Mouse (Mus musculus) ovary, postnatal 10 days (tissue): ENCODE results near the gene Arhgap44.

Source experiments
- DNase-seq: peaks from one replicate; pipeline ENCODE4 v3.0.0; 2022; ENCODE audit warnings: low spot score

Arhgap44 gene

GRCm38 (mm10) chr11:65135251-65135739 lies 27.5 kb downstream of the Arhgap44 start:
- no peak for DNase-seq

GRCm38 (mm10) chr11:65133661-65134060 lies 29.1 kb downstream of the Arhgap44 start:
- DNase-seq: no peak

- DNase-seq: no peak
These were observed 33.7 kb downstream of the Arhgap44 start for GRCm38 (mm10) chr11:65129110-65129509.

- DNase-seq: no peak
These were observed 34.1 kb downstream of the Arhgap44 start for GRCm38 (mm10) chr11:65128666-65129065.

- DNase-seq: no peak
These were observed 36.2 kb downstream of the Arhgap44 start for GRCm38 (mm10) chr11:65126566-65126965.

- no peak for DNase-seq
These were observed 37.8 kb downstream of the Arhgap44 start for GRCm38 (mm10) chr11:65124913-65125418.

- no peak for DNase-seq
These were observed 42.5 kb downstream of the Arhgap44 start for GRCm38 (mm10) chr11:65120276-65120675.

- no peak for DNase-seq
These were observed 47.0 kb downstream of the Arhgap44 start for GRCm38 (mm10) chr11:65115811-65116210.

- DNase-seq: no peak
These were observed 50.7 kb downstream of the Arhgap44 start for GRCm38 (mm10) chr11:65112086-65112485.

GRCm38 (mm10) chr11:65111651-65112050 lies 51.1 kb downstream of the Arhgap44 start:
- DNase-seq: no peak

- no peak for DNase-seq
These were observed 52.7 kb downstream of the Arhgap44 start for GRCm38 (mm10) chr11:65110058-65110457.

- DNase-seq: no peak
These were observed 55.0 kb downstream of the Arhgap44 start for GRCm38 (mm10) chr11:65107734-65108171.

GRCm38 (mm10) chr11:65107151-65107550 lies 55.6 kb downstream of the Arhgap44 start:
- no peak for DNase-seq

GRCm38 (mm10) chr11:65104076-65104475 lies 58.7 kb downstream of the Arhgap44 start:
- DNase-seq: no peak

- DNase-seq: no peak
These were observed 61.6 kb downstream of the Arhgap44 start for GRCm38 (mm10) chr11:65101206-65101605.

GRCm38 (mm10) chr11:65100031-65100430 lies 62.7 kb downstream of the Arhgap44 start:
- no peak for DNase-seq

GRCm38 (mm10) chr11:65097526-65098070 lies 65.2 kb downstream of the Arhgap44 start:
- no peak for DNase-seq

GRCm38 (mm10) chr11:65096866-65097265 lies 65.9 kb downstream of the Arhgap44 start:
- DNase-seq: no peak

- no peak for DNase-seq
These were observed 69.9 kb downstream of the Arhgap44 start for GRCm38 (mm10) chr11:65092851-65093250.

GRCm38 (mm10) chr11:65090386-65090785 lies 72.4 kb downstream of the Arhgap44 start:
- DNase-seq: no peak

- DNase-seq: no peak
These were observed 72.8 kb downstream of the Arhgap44 start for GRCm38 (mm10) chr11:65089982-65090381.

- no peak for DNase-seq
These were observed 73.5 kb downstream of the Arhgap44 start for GRCm38 (mm10) chr11:65089282-65089681.

GRCm38 (mm10) chr11:65088451-65089222 lies 74.1 kb downstream of the Arhgap44 start:
- no peak for DNase-seq
